Mouse (Mus musculus): Measurements from ENCODE around the gene Sprr2k.
"Not testable (repeated sequence)": the region's sequence is repeated elsewhere in the genome, so short reads cannot be mapped to it uniquely, and the experiment has no call there.

Sprr2k gene

DNA sequence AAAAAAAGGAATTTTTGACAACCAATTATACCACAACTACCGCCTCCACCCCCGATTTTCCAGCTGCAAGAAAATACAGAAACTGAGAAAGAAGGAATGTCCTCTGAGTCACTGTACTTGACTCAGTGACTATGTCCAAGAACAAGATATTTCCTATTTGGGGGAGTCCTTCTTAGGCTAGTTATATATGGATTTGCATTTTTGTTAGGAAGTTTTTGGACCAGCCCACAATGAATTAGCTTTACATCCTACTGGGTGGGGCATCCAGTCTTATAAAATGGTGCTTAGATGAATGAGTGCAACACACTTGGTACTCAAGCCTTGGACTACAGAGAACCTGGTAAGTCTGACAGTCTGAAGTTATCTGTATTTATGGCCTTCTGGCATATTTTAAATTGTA is at the start of gene Sprr2k:
Sprr2k (plus strand) TSS at position 301 of the 400 bp plus-strand sequence.
- DNase-seq (ENCODE audit: low read depth in 2 of 2, low spot score in 2 of 2) = no peak

DNA sequence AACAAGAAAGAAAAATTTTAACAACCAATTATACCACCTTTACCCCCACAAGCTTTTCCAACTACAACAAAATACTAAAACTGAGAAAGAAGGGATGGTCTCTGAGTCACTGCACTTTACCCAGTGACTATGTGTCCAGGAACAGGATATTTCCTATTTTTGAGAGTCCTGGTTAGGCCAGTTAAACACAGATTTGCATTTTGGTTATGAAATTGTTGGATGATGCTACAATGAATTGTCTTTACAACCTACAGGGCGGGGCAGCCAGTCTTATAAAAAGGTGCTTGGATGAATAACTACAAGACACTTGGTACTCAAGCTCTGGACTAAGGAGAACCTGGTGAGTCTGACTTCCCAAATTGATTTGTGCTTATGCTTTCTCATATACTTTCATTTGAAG is 47.0 kb upstream of the Sprr2k start, which contains the start of gene Sprr2h:
Sprr2h (plus strand) TSS at position 301 of the 400 bp plus-strand sequence.
- DNase-seq (ENCODE audit: low read depth in 2 of 2, low spot score in 2 of 2) = no peak

DNA sequence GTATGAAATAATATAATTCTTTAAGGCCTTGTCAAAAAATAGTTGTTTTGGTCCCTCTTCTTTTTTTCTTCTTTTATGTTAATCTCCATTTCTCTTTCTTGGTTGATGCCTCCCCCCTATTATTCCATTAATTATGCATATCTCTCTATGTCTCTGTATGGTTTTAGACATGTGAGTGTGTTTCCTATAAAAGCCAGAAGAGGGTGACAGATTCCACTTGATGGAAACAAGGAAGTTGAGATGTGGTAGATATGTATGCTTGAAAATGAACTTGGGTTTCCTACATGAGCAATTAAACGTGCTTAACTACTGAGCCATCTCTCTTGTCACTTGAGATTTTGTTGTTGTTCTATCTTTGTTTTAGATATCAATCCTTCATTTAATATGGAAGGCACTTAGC is 38.1 kb upstream of the Sprr2k start:
- DNase-seq (ENCODE audit: low read depth in 2 of 2, low spot score in 2 of 2) = no peak

DNA sequence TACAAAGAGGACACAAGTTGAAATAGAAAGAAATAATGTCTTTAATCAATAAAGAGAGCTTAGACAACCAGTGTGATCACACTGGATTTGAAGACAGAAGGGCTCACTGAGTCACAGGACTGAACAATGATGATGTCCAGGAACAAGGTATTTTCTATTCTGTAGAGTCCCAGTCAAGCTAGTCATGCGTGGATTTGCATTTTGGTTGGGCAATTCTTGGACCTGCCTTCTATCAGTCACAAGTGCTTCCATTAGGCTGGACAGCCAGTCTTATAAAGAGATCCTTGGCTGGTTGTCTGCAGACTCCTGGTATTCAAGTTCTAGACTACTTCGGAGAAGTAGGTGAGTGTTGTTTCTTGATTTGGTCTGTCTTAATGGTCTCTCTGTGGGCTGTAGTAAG is 24.7 kb upstream of the Sprr2k start, which contains the start of gene Sprr2i:
Sprr2i (plus strand) TSS at position 301 of the 400 bp plus-strand sequence.
- no peak for DNase-seq (ENCODE audit: low read depth in 2 of 2, low spot score in 2 of 2)

DNA sequence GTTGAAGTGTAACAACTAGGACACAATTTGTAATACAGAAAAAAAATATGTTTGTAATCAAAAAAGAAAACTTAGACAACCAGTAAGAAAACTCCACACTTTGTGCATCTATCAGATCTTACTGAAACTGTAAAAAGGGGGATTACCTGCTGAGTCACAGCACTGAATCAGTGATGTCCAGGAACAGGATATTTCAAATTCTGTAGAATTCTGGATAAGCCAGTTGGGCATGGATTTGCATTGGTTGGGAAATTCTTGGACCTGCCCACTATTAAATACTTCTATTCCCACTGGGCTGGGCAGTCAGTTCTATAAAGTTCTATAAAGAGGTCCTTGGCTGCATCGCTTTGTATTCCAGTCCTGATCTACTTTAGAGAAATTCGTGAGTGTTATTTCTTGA is 14.6 kb upstream of the Sprr2k start, which contains the start of gene Sprr2j-ps:
Sprr2j-ps (plus strand) TSS at position 301 of the 400 bp plus-strand sequence.
- no peak for DNase-seq (ENCODE audit: low read depth in 2 of 2, low spot score in 2 of 2)

DNA sequence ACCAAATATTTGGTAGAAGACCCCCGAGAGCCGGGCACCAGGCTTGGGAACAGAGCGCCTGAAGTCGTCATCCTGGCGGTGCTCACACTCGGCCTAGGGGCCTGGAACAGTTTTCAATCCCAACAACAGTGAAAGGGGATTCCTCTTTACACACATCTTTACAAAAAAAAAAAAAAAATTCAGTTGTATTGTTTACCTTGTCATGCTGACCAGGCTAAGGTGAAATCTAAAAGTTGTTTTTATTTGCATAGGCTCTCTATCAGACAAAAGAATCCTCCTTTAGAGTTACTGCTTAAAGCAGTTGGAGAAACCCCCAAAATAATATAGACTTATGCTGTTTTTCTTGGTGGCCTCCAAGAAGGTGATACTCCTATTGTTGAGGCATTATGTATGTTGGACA is 3.1 kb upstream of the Sprr2k start, which contains the start of gene Gm9774:
Gm9774 (minus strand) TSS at position 101 of the 400 bp plus-strand sequence.
- no peak for DNase-seq (ENCODE audit: low read depth in 2 of 2, low spot score in 2 of 2)

DNA sequence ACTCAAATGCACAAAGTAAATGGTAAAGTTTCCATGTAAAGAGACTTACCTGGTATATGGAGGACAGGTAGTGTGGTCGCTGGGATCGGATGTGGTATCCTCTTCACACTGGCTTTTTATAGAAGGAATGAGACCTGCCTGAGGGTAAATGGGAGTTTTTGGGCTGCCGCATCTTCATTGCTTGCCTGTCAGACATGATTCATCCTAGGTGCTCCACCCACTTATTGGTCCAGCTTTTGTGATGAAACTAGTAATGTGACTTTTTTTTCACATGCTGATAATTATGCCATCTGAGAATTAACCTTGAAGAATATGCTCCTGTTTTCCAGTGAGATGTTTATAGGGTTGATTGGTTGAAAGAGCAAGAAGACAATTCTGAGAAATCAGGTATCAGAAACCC is 6.3 kb downstream of the Sprr2k start, which contains the start of gene Sprr1b:
Sprr1b (minus strand) TSS at position 101 of the 400 bp plus-strand sequence.
- no peak for DNase-seq (ENCODE audit: low read depth in 2 of 2, low spot score in 2 of 2)

DNA sequence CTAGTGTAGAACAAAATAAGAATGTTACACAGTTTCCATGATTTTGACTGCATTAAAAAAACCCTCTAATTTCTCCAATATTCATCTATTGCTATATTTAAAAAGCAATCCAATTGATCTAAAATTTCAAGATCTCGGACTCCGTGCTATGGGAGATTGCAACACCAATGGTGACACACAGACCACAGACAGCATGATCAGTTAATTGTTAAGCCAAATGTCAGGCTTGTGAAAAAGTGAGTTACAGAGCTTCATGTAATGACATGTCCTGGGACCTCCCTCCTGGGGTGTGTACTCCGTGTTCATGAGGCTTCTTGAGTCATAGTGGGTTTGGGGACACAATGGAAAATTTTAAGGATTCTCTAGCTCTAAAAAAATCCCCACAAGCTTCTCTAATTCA is 7.8 kb downstream of the Sprr2k start:
- DNase-seq (ENCODE audit: low read depth in 2 of 2, low spot score in 2 of 2) = no peak

DNA sequence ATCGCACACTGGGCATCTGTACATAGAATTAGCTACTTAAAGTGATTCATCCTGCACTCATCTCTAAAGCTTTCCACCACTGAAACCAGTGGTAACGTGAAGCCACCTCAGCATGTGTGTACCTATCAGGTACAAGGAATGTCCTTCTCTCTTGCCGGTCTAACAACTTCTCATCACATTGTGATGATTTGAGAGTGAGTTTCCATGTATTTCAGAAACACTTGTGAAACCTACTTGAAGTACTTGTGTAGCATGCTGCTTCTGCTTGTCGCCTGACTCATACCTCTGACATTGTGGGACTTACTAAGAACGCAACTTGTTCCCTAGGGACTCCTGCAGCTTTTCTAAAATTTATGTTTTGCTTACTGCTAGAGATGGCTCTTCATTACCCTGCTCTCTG is 22.8 kb downstream of the Sprr2k start:
- DNase-seq (ENCODE audit: low read depth in 2 of 2, low spot score in 2 of 2) = no peak

DNA sequence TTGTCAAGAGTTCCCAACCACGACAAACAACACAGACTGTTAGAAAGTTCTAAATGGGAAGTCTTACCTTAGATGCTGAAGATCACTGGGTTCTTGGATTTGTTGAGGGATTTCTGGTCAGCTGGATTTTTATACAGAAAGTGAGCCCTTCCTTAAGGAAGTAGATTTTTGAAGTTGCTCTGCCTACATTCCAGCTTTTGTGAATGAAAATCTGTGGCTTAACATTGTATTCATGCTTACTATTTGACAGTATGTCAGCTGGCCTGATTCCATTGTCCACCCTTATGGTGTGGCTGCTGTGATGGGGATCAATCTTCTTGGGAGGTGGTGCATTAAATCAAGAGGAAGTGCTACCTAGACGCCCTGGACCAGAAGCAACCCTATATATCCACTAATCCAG is 26.2 kb downstream of the Sprr2k start, which contains the start of gene Sprr3:
Sprr3 (minus strand) TSS at position 101 of the 400 bp plus-strand sequence.
- no peak for DNase-seq (ENCODE audit: low read depth in 2 of 2, low spot score in 2 of 2)

DNA sequence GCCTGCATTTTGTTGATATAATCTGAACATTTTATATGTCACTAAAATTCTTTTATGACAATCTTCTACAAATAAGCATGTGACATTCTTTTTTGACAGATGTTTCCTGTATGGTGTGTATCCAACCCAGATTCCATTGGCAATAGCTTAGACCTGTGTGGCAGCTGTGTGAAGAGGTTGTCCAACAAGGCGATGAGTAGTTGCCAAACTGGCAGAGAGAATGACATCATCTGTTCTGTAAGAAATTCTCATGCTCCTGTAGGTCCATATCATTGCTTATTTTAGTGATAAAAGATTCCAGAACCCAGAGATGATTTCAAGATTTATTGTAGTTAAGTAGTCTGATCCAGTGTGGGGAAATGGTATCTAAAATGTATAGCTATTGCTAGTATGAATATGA is 34.2 kb downstream of the Sprr2k start:
- DNase-seq (ENCODE audit: low read depth in 2 of 2, low spot score in 2 of 2) = no peak

DNA sequence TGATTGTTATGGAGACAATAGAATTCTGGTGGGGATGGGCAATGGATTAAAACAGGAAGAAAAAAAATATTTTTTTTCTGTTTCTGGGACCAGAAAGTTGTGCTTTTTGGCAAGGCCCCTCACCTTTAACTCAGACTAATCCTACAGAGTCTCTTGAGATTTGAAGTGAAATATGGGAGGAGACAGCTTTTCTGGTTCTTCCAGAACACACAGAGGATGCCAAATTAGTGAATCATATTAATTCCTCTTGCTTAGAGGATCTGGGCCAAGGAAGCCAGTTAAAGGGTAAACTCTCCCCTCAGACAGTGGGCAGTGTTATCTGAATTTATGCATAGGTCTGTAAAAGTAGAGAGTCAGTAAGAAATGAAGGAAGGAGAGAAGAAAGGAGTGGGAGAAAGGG is 35.0 kb downstream of the Sprr2k start:
- no peak for DNase-seq (ENCODE audit: low read depth in 2 of 2, low spot score in 2 of 2)

DNA sequence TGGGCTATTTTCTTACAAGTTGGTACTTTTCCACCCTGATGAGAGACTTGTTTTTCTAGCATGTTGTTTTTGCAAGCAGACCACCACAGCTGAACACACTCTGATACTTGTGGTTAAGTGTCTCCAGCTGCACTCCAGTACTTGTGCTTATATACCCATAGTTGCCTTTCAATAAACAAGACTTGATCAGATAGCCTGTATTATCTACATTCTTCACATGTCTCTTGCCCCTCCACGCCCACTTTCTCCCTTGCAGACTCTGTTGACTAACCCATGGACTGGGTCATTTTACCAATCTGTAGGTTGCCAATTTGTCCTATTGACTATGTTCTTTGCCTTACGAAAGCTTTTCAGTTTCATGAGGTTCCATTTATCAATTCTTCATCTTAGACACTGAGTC is 37.7 kb downstream of the Sprr2k start:
- no peak for DNase-seq (ENCODE audit: low read depth in 2 of 2, low spot score in 2 of 2)

DNA sequence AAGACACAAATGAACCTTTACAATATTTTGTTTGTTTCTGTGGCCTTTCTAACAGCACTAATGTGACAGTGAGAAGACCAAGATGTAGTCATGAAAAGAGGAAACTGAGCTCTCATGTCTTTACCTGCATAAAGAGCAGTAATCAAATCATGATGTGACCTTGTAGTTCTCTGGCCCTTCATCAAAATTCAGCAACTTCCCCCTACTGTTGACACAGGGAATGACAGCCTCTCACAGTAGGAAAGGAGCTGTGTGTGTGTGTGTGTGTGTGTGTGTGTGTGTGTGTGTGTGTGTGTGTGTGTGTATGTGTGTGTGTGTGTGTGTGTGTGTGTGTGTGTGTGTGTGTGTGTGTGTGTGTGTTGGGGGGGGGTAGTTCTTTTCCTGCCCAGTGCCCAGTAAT is 48.9 kb downstream of the Sprr2k start:
- not testable (repeated sequence) for DNase-seq (ENCODE audit: low read depth in 2 of 2, low spot score in 2 of 2)

Measured in CD8-positive naive resting alpha-beta T cell, adult 2 months (primary cell).